Mouse (Mus musculus) embryonic facial prominence, embryonic 12.5 days (tissue): ENCODE results near the gene Fgd3. TPM values are rescaled to one million over a fixed set of nuclear protein-coding genes. Genes with fewer than 3 reads are reported as not detected.
A peak's percentile ranks its signal among the peaks of the same experiment; 100 is the strongest.

Source experiments
- ATAC-seq: fragments of 200-750 bp; cut with Nextera tagmentation; 2 replicates; pipeline ENCODE4 v1.8.0; 2017; ENCODE audit not compliant: insufficient number of reproducible peaks, insufficient read depth, low FRiP score, low TSS enrichment
- H3K27ac ChIP-seq: fragments of 300-500 bp; sonication (generic); 2 replicates; pipeline ENCODE4 v1.5.1; 2016; ENCODE audit warnings: mild to moderate bottlenecking
- H3K27me3 ChIP-seq: fragments of 300-500 bp; sonication (generic); 2 replicates; pipeline ENCODE4 v1.6.1; 2016; ENCODE audit warnings: mild to moderate bottlenecking, moderate library complexity
- H3K36me3 ChIP-seq: fragments of 300-500 bp; sonication (generic); 2 replicates; pipeline ENCODE4 v1.6.1; 2016; ENCODE audit warnings: mild to moderate bottlenecking
- H3K4me1 ChIP-seq: fragments of 300-500 bp; sonication (generic); 2 replicates; pipeline ENCODE4 v1.6.1; 2016
- H3K4me2 ChIP-seq: fragments of 300-500 bp; sonication (generic); replicated peaks from 2 replicates; pipeline ENCODE4 v1.6.1; 2016; ENCODE audit warnings: mild to moderate bottlenecking, moderate library complexity
- H3K4me3 ChIP-seq: fragments of 300-500 bp; sonication (generic); 2 replicates; pipeline ENCODE4 v1.5.1; 2016; ENCODE audit warnings: mild to moderate bottlenecking
- H3K9ac ChIP-seq: fragments of 300-500 bp; sonication (generic); 2 replicates; pipeline ENCODE4 v1.6.1; 2016; ENCODE audit warnings: mild to moderate bottlenecking, moderate library complexity
- H3K9me3 ChIP-seq: fragments of 300-500 bp; sonication (generic); 2 replicates; pipeline ENCODE4 v1.6.1; 2016; ENCODE audit warnings: mild to moderate bottlenecking, moderate library complexity
- WGBS: fragments of 180-500 bp; shearing (Covaris S2); methylation state at CpG from one replicate; pipeline ENCODE4 v1.1.7; 2016; 5-methylcytosine and 5-hydroxymethylcytosine counted together
- polyA plus RNA-seq: library from polyadenylated mRNA; unstranded; fragments of >200 nt; fragmentation: Nextera tagmentation; extraction: Ambion mirVana; gene quantifications from 2 replicates; pipeline ENCODE4 v1.2.1, GENCODE M21; 2016

The Fgd3 gene
- 1.2 and 1.5 TPM in 2 replicates for polyA plus RNA-seq

DNA sequence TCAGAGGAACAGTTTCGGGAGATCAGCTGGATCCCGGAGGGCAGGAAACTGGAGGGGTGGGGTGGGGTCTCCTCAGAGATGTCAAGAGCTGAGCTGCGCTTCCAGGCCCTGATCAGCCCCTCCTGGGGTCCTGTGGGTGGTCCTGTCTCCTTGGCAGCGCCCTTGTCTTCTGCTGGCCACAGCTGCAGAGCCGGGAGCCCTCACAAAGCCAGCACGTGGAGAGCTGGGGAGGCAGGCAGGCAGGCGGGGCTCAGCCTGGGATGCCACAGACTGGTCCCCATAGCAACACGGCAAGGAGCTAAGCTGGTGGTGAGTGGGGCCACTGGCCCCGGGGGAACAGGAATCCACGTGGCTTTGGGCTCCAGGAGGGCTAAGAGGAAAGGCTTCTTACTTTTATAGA lies at the start of gene Fgd3:
Fgd3 (minus strand) TSS at position 272 of the 400 bp plus-strand sequence.
- H3K27me3 ChIP-seq, result no peaks in the 10 kb centered on the region
- H3K9ac ChIP-seq, result peak within 1 kb of the TSS; percentile 46; the same call in 1 of the 2 replicates
- ATAC-seq, result peak; percentile 90
- H3K4me2 ChIP-seq, result peak within 1 kb of the TSS; percentile 64
- peaks cover 27% of the 10 kb centered on the region for H3K4me1 ChIP-seq
- peak within 1 kb of the TSS; percentile 28 for H3K4me3 ChIP-seq
- H3K9me3 ChIP-seq, result no peaks in the 10 kb centered on the region
- H3K36me3 ChIP-seq, result no peaks in the 10 kb centered on the region
- 4% methylated on average over 10 of the region's 10 CpGs for WGBS
- peak within 1 kb of the TSS; percentile 4; the same call in 1 of the 2 replicates for H3K27ac ChIP-seq

GRCm38 (mm10) chr13:49369404-49369803 lies 49.3 kb upstream of the Fgd3 start:
- H3K4me3 ChIP-seq, result no peak overlapping the region
- H3K9ac ChIP-seq, result no peak overlapping the region
- H3K27ac ChIP-seq, result no peak overlapping the region
- 93% methylated on average over 10 of the region's 10 CpGs for WGBS
- peaks cover 24% of the 10 kb centered on the region for H3K36me3 ChIP-seq
- no peaks in the 10 kb centered on the region for H3K9me3 ChIP-seq
- peaks cover 7% of the 10 kb centered on the region; the same call in 1 of the 2 replicates for H3K4me1 ChIP-seq
- no peaks in the 10 kb centered on the region for H3K27me3 ChIP-seq
- no peak for ATAC-seq
- no peak overlapping the region for H3K4me2 ChIP-seq

DNA sequence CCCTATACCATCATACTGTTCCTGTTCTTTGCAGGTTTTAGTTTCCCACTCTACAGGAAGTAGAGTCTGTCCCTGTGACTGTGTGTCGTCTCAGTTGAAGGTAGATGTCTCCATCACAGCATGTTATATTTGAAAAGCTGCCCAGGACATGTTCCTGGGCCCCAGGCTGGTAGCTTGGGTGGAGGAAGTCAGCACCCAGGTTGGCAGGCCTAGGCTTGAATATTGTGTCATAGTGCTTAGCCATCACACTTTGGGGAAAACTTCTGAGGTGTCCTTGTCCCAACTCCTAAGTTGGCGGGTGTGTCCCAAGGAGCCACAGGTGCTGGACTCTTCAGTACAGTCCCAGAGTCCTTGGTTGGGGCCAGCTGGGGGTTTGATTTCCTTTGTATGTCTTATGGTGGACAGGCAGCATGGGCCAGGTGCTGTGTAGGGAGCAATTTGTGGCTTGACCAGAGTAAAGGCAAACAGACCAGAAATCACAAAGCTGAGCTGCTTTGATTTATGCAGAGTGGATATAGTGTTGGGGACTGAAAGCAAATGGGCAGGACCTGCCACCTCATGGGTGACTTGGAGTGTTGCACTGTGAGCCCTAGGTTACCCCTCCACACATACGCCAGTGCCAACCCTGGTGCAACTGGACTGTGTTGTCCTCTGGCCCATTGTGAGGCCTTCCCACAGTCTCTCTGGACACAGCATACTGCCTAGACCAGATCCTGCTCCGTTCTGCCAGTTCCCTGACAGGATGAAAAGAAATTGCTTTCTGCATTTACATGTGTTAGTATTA lies 47.7 kb upstream of the Fgd3 start:
- H3K9me3 ChIP-seq, result no peaks in the 10 kb centered on the region
- ATAC-seq, result no peak
- H3K27ac ChIP-seq, result no peak overlapping the region
- H3K4me3 ChIP-seq, result no peak overlapping the region
- peaks cover 7% of the 10 kb centered on the region; the same call in 1 of the 2 replicates for H3K4me1 ChIP-seq
- no peaks in the 10 kb centered on the region for H3K27me3 ChIP-seq
- H3K9ac ChIP-seq, result no peak overlapping the region
- H3K4me2 ChIP-seq, result no peak overlapping the region
- WGBS, result 73% methylated on average over 4 of the region's 4 CpGs
- H3K36me3 ChIP-seq, result peaks cover 20% of the 10 kb centered on the region

- WGBS, result 90% methylated on average over 2 of the region's 2 CpGs
- no peaks in the 10 kb centered on the region for H3K27me3 ChIP-seq
These were observed 44.6 kb upstream of the Fgd3 start for GRCm38 (mm10) chr13:49364716-49365115.

DNA sequence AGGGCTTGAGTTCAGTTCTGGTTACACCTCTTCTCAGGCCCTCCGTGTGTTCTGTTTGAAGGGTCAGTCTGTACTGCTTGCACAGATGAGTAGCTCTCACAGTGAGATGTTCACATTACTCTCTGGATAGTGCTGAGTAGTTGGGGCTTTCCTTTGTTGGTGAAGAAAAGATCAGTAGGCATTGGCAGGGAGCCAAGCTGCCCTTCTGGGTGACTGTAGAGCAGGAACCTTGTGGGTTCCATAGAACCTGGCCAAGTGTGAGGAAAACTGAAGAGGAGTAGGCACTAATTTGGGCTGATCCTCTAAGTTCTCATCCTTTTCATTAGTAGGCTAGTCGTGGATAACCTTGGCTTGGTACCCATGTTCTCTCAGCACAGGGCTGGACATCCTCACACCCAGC lies 42.7 kb upstream of the Fgd3 start:
- Histone ChIP-seq H3K36me3 (no peaks in the 10 kb centered on the region), H3K9me3 (no peaks in the 10 kb centered on the region), H3K4me1 (peaks cover 3% of the 10 kb centered on the region; the same call in 1 of the 2 replicates), H3K9ac (no peak overlapping the region), H3K27me3 (no peaks in the 10 kb centered on the region), H3K4me2 (no peak overlapping the region), H3K27ac (0 out of 2 replicates have a peak overlapping the region, but pooled peaks have one; percentile 60), H3K4me3 (no peak overlapping the region)
- WGBS, result 89% methylated on average over 2 of the region's 2 CpGs
- ATAC-seq, result no peak; the same call in 1 of the 2 replicates

More at GRCm38 (mm10) chr13:49364716-49365115, 44.6 kb upstream of the Fgd3 start:
- no peak for ATAC-seq
- H3K9ac ChIP-seq, result no peak overlapping the region
- no peak overlapping the region for H3K4me3 ChIP-seq
- H3K9me3 ChIP-seq, result no peaks in the 10 kb centered on the region
- no peak overlapping the region for H3K27ac ChIP-seq
- H3K4me2 ChIP-seq, result no peak overlapping the region
- H3K4me1 ChIP-seq, result peaks cover 3% of the 10 kb centered on the region; the same call in 1 of the 2 replicates
- peaks cover 8% of the 10 kb centered on the region for H3K36me3 ChIP-seq

DNA sequence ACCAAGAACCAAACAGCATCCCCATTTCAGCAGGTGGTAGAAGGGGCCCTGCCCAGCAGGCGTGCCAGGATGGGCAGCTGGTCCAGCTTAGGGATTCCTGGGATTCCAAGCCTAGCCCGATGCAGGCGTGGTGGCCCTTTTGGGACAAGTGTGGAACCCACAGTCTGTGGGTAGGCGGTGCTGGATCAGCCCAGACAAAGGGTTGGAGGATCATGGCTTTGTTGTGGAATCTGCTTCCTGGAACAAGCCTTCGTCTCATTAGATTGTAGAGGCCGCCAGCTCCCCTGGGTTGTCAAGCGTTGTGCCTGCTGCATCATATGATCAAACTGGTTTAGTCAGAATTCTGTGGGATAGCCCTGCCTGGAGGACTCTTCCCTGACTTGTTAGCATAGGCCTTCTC lies 42.3 kb upstream of the Fgd3 start:
- no peaks in the 10 kb centered on the region for H3K27me3 ChIP-seq
- H3K27ac ChIP-seq, result 0 out of 2 replicates have a peak overlapping the region, but pooled peaks have one; percentile 60
- H3K9ac ChIP-seq, result no peak overlapping the region
- H3K9me3 ChIP-seq, result no peaks in the 10 kb centered on the region
- no peak; the same call in 1 of the 2 replicates for ATAC-seq
- 79% methylated on average over 7 of the region's 7 CpGs for WGBS
- H3K36me3 ChIP-seq, result peaks cover 4% of the 10 kb centered on the region; the same call in 1 of the 2 replicates
- H3K4me3 ChIP-seq, result no peak overlapping the region
- H3K4me2 ChIP-seq, result no peak overlapping the region
- peaks cover 3% of the 10 kb centered on the region; the same call in 1 of the 2 replicates for H3K4me1 ChIP-seq

DNA sequence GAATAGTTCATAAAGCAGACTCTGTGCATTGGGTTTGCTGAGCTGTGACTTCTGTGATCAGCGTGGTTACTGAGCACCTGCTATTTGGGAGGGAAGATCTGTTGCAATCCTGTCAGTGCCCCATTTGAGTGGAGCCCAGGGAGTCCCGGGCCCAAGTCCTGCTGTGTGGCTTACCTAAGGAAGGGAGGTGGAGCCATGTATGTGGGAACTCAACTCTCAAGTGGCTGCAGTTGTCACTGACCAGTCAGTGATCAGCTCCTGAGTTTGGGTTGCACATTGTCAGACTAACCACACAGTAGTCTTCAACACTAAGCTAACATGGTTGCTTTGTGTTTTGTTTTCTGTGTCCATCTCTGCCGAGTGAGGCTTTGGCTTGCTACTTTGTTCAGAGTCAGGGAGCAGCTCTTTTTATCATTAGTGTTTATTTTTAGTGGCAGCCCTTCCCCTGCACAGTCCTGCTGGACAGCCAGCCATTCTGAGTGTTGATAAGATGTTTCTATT lies 40.8 kb upstream of the Fgd3 start:
- no peak overlapping the region for H3K9ac ChIP-seq
- no peaks in the 10 kb centered on the region for H3K9me3 ChIP-seq
- H3K27ac ChIP-seq, result no peak overlapping the region
- peaks cover 3% of the 10 kb centered on the region; the same call in 1 of the 2 replicates for H3K4me1 ChIP-seq
- H3K4me2 ChIP-seq, result no peak overlapping the region
- no peak for ATAC-seq
- 48% methylated on average over 3 of the region's 3 CpGs for WGBS
- peaks cover 10% of the 10 kb centered on the region for H3K36me3 ChIP-seq
- H3K4me3 ChIP-seq, result no peak overlapping the region
- H3K27me3 ChIP-seq, result no peaks in the 10 kb centered on the region

DNA sequence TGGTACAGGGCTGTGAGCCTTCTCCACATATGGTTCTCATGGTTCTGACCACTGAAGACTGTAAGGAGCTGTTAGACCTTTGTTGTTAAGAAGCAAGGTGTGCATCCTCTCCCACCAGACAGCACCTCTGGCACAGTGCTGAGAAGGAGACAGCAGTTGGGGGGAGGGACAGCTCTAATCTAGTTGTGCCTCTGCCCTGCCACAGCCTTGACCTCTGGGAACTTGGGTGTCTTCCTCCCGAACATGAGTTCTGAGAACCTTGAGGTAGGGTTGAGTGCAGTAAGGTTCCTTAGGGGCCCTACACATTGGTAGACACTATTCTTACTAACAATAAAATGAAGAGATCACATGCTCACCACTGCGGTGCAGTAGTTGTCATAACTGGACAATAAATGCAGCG lies 38.1 kb upstream of the Fgd3 start:
- no peak for ATAC-seq
- H3K4me3 ChIP-seq, result no peak overlapping the region
- H3K27me3 ChIP-seq, result no peaks in the 10 kb centered on the region
- peaks cover 3% of the 10 kb centered on the region; the same call in 1 of the 2 replicates for H3K4me1 ChIP-seq
- H3K27ac ChIP-seq, result no peak overlapping the region
- H3K9me3 ChIP-seq, result no peaks in the 10 kb centered on the region
- 90% methylated on average over 3 of the region's 3 CpGs for WGBS
- no peak overlapping the region for H3K4me2 ChIP-seq
- no peak overlapping the region for H3K9ac ChIP-seq
- peaks cover 10% of the 10 kb centered on the region for H3K36me3 ChIP-seq

DNA sequence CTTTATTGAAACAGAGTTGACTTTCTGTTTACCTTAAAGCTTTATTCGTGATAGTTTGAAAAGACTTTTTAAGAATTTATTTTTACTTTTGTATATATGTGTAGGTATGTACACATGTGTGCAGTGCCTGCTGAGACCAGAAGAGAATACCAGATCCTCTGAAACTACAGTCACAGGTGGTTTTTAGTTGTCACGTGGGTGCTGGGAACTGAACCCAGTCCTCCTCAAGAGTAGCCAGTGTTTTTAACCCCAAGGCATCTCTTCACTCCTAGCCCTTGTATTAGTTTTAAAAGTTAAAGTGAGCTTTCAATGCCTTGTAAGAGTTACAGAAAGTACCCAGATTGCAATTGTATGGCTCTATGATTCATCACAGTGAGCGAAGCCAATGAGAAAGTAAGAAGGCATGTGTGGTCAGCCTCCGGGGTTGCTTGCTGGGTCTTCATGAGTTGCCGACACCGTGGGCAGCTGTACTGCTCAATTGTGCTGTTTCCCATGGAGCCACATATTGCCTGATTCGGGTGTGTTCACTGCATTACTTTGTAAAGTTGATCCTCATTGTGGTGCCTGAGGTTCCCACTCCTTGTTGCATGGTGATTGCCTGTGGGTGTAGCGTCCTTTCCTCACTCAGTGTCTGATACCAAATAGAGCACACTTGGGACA lies 37.4 kb upstream of the Fgd3 start:
- H3K9ac ChIP-seq, result no peak overlapping the region
- no peak overlapping the region for H3K27ac ChIP-seq
- no peak overlapping the region for H3K4me2 ChIP-seq
- H3K4me3 ChIP-seq, result no peak overlapping the region
- ATAC-seq, result no peak
- 91% methylated on average over 8 of the region's 8 CpGs for WGBS
- H3K36me3 ChIP-seq, result peaks cover 10% of the 10 kb centered on the region
- H3K27me3 ChIP-seq, result no peaks in the 10 kb centered on the region
- peaks cover 3% of the 10 kb centered on the region; the same call in 1 of the 2 replicates for H3K4me1 ChIP-seq
- no peaks in the 10 kb centered on the region for H3K9me3 ChIP-seq

DNA sequence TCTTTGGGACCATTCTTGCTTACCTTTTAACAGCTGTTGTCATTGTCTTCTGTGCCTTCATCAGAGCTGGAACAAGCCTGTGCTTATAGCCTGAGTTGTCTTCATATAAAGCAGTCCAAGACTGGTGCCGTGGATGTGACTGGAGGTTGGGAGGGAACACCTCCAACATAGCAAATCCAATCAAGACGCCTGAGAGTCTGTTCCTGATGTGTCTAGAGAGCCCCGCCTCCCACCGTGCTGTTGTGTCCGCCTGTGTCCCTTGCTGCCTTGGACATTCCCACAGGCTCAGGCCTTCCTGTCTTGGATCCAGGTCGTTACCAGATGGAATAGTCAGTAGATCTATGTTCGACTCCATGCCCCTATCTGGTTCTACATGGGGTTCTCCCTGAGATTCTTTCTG lies 36.0 kb upstream of the Fgd3 start:
- H3K36me3 ChIP-seq, result peaks cover 10% of the 10 kb centered on the region
- no peak for ATAC-seq
- no peak overlapping the region for H3K4me3 ChIP-seq
- no peaks in the 10 kb centered on the region for H3K4me1 ChIP-seq
- H3K9ac ChIP-seq, result no peak overlapping the region
- no peak overlapping the region for H3K27ac ChIP-seq
- whole genome bisulfite sequencing, result 83% methylated on average over 7 of the region's 7 CpGs
- no peaks in the 10 kb centered on the region for H3K9me3 ChIP-seq
- no peaks in the 10 kb centered on the region for H3K27me3 ChIP-seq
- H3K4me2 ChIP-seq, result no peak overlapping the region

DNA sequence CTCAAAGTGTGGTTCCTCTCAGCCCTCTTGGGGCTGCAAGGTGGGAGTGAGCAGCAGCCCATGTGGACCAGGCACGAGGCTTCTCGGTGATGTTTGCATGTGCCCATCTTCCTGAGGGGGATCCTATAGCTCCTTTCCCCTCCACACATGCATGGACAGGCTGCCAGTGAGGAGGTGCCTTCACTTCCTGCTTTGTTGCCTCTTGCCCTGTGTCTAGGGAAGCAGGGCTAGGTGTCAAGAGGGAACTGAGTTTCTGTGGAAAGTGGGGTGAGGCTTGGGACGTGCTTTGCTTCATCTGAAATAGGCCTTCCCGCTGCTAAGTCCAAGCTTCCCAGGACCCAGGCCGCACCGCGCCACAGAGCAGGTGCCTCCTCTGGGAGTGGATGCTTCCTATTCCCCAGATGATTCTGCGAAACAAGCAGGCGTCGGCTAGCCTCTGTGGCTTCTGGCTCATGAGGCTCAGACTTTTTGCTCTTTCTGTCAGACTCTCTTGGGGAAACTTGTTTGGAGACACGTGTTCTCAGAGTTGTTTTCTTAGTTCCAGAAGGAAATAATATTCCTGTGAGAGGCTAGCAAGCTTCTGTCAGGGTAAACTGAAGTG lies 35.5 kb upstream of the Fgd3 start:
- Histone ChIP-seq H3K27me3 (no peaks in the 10 kb centered on the region), H3K4me1 (no peaks in the 10 kb centered on the region), H3K4me3 (no peak overlapping the region), H3K4me2 (no peak overlapping the region), H3K9ac (no peak overlapping the region), H3K36me3 (peaks cover 10% of the 10 kb centered on the region), H3K9me3 (no peaks in the 10 kb centered on the region), H3K27ac (no peak overlapping the region)
- ATAC-seq, result no peak
- WGBS, result 90% methylated on average over 11 of the region's 11 CpGs
